Mouse (Mus musculus): ENCODE results near the gene 1110065P20Rik. TPM values are rescaled to one million over a fixed set of nuclear protein-coding genes. Genes with fewer than 3 reads are reported as not detected.

1110065P20Rik gene
- total RNA-seq, 2 experiments from 2014 or later, result 66.6 to 74.8 TPM

DNA sequence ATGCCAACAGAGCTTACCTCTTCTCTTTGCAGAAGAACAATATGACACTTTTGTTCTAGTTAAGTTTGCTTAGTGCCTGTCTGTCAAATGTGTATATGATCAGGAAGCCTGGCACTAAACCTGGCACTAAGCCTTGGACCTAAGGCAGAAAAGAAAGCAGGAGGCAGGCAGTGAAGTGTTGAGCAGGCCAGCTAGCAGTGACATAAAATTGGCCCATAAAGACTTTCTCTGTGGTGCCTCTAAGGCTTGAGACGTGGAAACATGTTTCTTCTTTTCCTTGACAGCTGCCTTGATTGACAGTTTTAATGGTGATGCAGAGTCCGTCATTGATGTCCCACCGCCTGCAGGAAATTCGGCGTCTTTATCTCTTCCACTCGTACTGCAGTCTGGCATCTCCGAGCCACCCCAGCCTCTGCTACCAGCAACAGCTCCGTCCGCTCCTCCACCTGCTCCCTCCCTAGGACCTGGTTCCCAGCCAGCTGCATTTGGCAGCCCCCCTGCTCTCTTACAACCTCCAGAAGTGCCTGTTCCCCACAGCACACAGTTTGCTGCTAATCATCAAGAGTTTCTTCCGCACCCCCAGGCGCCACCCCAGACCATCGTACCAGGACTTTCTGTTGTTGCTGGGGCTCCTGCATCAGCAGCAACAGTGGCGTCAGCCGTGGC lies 12.8 kb downstream of the 1110065P20Rik start:
- Histone ChIP-seq H3K4me3 (no peak overlapping the region), H3K27ac (no peak overlapping the region)
- no peak for DNase-seq (ENCODE audit: extremely low spot score in 1 of 2, low spot score in 2 of 2)
- intact Hi-C loops (cut with DNase I), result no loop called here
- TF ChIP-seq CTCF (IDR thresholded peaks at IDR 0.05), result no peak

GRCm38 (mm10) chr4:124832796-124833195 lies 18.2 kb downstream of the 1110065P20Rik start:
- Histone ChIP-seq H3K27ac (no peak overlapping the region), H3K4me3 (no peak overlapping the region)
- TF ChIP-seq CTCF (IDR thresholded peaks at IDR 0.05), result no peak
- intact Hi-C loops (cut with DNase I), result no loop called here
- DNase-seq (ENCODE audit: extremely low spot score in 1 of 2, low spot score in 2 of 2), result no peak

GRCm38 (mm10) chr4:124829671-124830070 lies 21.3 kb downstream of the 1110065P20Rik start:
- intact Hi-C loops (cut with DNase I), result no loop called here
- DNase-seq (ENCODE audit: extremely low spot score in 1 of 2, low spot score in 2 of 2), result no peak

GRCm38 (mm10) chr4:124825371-124825965 lies 25.5 kb downstream of the 1110065P20Rik start:
- H3K4me3 ChIP-seq, result no peak overlapping the region
- TF ChIP-seq CTCF (IDR thresholded peaks at IDR 0.05), result no peak
- no peak for DNase-seq (ENCODE audit: extremely low spot score in 1 of 2, low spot score in 2 of 2)
- H3K27ac ChIP-seq, result no peak overlapping the region
- intact Hi-C loops (cut with DNase I), result no loop called here

More at GRCm38 (mm10) chr4:124829671-124830070, 21.3 kb downstream of the 1110065P20Rik start:
- no peak for TF ChIP-seq CTCF (IDR thresholded peaks at IDR 0.05)
- Histone ChIP-seq H3K4me3 (no peak overlapping the region), H3K27ac (no peak overlapping the region)

DNA sequence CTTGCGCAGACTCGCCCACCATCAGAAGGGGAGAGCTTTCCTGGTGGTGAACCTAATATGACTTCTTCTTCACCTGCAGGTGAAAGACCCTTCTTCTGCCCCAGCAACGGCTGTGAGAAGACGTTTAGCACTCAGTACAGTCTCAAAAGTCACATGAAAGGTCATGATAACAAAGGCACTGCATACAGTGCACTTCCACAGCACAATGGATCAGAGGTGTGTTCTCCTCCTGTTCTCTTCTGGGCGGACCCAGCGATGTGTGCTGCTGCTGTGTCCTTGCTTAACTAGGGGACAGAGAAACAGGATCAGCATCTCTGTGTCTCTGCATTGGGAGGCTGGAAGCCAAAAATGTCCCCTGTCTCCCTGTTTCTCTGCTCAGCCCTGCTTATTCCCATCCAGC lies 26.0 kb downstream of the 1110065P20Rik start:
- TF ChIP-seq CTCF (IDR thresholded peaks at IDR 0.05), result no peak
- no peak overlapping the region for H3K27ac ChIP-seq
- intact Hi-C loops (cut with DNase I), result no loop called here
- H3K4me3 ChIP-seq, result no peak overlapping the region
- DNase-seq (ENCODE audit: extremely low spot score in 1 of 2, low spot score in 2 of 2), result no peak

- DNase-seq (ENCODE audit: extremely low spot score in 1 of 2, low spot score in 2 of 2), result no peak
- no peak for TF ChIP-seq CTCF (IDR thresholded peaks at IDR 0.05)
- intact Hi-C loops (cut with DNase I), result no loop called here
- no peak overlapping the region for H3K4me3 ChIP-seq
- no peak overlapping the region for H3K27ac ChIP-seq
Observed at GRCm38 (mm10) chr4:124818832-124819231, 32.2 kb downstream of the 1110065P20Rik start.

GRCm38 (mm10) chr4:124817803-124818202 lies 33.2 kb downstream of the 1110065P20Rik start:
- no peak for TF ChIP-seq CTCF (IDR thresholded peaks at IDR 0.05)
- Histone ChIP-seq H3K4me3 (no peak overlapping the region), H3K27ac (no peak overlapping the region; the same call in 1 of the 2 replicates)
- intact Hi-C loops (cut with DNase I), result no loop called here
- no peak for DNase-seq (ENCODE audit: extremely low spot score in 1 of 2, low spot score in 2 of 2)

DNA sequence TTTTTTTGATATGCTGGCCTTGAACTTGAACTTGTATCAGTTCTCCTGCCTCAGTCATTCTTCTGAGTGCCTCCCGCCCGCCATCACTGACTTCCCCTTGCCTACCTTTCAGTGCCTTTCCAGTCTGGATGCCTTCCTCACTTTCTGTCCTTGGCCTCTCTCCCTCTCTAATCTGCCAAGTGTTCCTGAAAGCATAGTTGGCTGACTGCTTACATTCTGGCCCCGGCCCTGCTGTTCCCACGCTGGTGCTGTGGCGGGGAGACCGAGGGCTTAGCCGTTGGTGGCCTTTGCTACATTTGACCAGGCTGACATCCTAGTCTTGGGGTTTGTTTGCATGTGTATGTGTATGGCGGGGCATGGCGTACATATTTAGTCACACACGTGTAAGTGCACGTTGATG lies 35.1 kb downstream of the 1110065P20Rik start:
- no peak for TF ChIP-seq CTCF (IDR thresholded peaks at IDR 0.05)
- Histone ChIP-seq H3K27ac (no peak overlapping the region), H3K4me3 (no peak overlapping the region)
- no peak for DNase-seq (ENCODE audit: extremely low spot score in 1 of 2, low spot score in 2 of 2)
- intact Hi-C loops (cut with DNase I), result loop anchor here (1.0 kb wide), 1 partner anchor 24 kb away; no protein-coding TSS in a partner anchor

DNA sequence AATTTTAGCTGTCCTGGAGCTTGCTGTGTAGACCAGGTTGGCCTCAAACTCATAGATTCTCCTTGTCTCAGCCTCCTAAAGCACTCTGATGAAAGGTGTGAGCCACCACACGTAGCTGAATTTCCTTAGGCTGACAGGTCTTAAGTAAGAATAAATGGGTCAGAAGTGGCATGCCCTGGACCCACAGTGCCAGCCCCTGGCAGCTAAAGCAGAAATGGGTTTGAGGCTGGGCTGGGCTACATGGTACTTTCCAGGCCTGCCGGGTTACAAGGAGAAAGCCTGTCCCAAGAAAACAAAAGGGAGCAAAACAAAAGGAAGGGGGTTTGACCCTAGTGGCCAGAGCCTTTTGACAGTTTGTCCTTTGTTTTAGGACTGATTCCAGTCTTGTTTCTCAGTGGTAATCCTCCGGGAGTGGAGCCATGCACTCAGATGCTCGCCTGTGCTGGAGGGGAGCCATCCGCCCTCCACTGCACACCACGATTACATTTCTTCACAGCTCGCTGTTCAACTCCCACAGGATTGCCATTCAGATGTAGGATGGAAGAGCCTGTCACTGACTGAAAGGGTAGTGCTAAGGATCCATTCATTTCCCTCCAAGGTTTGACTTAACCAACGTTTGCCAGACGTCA lies 39.5 kb downstream of the 1110065P20Rik start:
- no peak; the same call in 1 of the 2 replicates for TF ChIP-seq CTCF (IDR thresholded peaks at IDR 0.05)
- intact Hi-C loops (cut with DNase I), result no loop called here
- DNase-seq (ENCODE audit: extremely low spot score in 1 of 2, low spot score in 2 of 2), result peak; percentile 53 to 56
- H3K27ac ChIP-seq, result peak overlapping the region; percentile 77
- H3K4me3 ChIP-seq, result no peak overlapping the region

DNA sequence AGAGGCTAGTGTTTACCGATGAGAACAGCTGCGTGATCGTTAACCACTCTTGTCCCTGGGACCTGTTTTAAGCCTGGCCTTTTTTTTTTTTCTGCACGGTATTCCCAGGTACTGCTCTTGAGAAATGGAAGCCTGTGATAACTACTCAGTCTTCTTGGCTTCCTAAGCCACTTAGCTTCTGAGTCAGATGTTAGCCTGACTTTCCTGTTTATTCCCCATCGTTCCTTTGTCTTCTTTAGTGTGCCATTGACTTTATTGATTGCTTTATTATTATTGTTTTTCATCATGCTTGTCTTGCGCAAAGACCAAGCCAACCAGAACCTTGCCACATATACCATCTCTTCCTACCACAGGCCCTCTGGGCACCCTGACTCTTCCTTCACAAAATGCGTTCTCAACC lies 40.9 kb downstream of the 1110065P20Rik start:
- no peak for DNase-seq (ENCODE audit: extremely low spot score in 1 of 2, low spot score in 2 of 2)
- H3K27ac ChIP-seq, result no peak overlapping the region
- no peak overlapping the region for H3K4me3 ChIP-seq
- TF ChIP-seq CTCF (IDR thresholded peaks at IDR 0.05), result no peak
- intact Hi-C loops (cut with DNase I), result no loop called here

DNA sequence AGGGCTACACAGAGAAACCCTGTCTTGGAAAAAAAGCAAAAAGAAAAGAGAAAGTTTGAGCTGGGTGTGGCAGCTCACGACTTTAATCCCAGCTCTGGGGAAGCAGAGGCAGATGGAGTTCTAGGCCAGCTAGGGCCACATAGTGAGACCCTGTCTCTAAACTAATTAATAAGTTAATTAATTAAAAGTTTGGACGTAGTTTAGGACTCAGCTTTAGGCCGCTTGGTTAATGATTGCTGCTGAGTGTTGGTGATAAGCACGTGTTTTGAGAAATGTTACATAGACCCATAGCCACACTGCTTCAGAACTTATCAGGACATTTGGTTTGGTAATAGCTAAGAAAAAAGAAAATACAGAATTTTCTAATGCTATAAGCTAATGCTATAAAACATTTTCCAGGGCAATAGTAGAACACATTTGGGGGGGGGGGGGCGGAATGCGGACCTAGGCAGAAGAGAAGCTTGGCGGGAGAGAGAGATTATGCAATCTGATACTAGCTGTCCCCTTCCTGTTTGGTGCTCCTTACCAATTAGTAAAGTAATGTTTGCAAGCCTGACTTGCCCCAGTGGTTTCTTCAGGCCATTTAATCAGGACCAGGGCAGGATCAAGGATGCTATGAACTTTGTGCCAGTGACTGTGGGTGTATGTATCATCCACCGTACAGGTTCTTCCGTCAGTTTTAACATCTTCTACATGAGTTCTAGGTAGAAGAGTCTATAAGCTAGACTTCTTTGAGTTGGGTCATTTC lies 41.7 kb downstream of the 1110065P20Rik start:
- DNase-seq (ENCODE audit: extremely low spot score in 1 of 2, low spot score in 2 of 2), result no peak
- intact Hi-C loops (cut with DNase I), result no loop called here
- no peak for TF ChIP-seq CTCF (IDR thresholded peaks at IDR 0.05)
- Histone ChIP-seq H3K27ac (no peak overlapping the region), H3K4me3 (no peak overlapping the region)

DNA sequence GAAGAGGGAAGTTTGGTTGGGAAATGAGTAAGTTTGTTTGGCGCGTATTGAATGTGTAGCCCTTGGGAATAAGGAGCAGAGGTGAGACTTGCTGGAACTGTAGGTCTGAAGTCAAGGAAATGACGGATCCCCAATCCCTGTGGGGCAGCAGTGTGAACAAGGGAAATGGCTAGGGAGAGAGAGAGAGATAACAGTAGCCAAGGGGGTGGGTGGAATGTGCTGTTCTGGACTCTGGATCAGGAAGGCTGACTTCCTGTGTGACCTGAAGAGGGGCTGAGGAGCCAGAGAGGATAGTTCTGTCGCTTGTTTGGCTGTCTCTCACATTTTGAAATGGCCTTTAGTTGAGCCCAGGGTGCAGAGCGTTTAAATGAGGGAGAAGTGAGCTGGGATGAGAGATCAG lies 42.5 kb downstream of the 1110065P20Rik start:
- DNase-seq (ENCODE audit: extremely low spot score in 1 of 2, low spot score in 2 of 2), result no peak
- Histone ChIP-seq H3K27ac (no peak overlapping the region), H3K4me3 (no peak overlapping the region)
- TF ChIP-seq CTCF (IDR thresholded peaks at IDR 0.05), result no peak
- intact Hi-C loops (cut with DNase I), result no loop called here

All from left cerebral cortex, adult 2 months (tissue).